Comparison of ENCODE assay signal across 19 mouse cellular contexts in genomic region chr9:104256085-104256484, GRCm38 (mm10).
"Had no signal": no experiment of that assay in that cellular context is flagged by ENCODE, and none has a peak within 500 bp of the region (broad histone marks: within the 10 kb centered on the region; RNA-seq: fewer than 3 reads in every experiment).

No protein-coding gene starts in this region.

- H3K36me3 ChIP-seq: midbrain, embryonic 10.5 days; midbrain, embryonic 12.5 days; neural tube, embryonic 15.5 days had no signal

- H3K27ac ChIP-seq: midbrain, embryonic 10.5 days; midbrain, embryonic 12.5 days; neural tube, embryonic 13.5 days; neural tube, embryonic 15.5 days had no signal

- H3K9me3 ChIP-seq: midbrain, embryonic 10.5 days; midbrain, embryonic 12.5 days; neural tube, embryonic 13.5 days; neural tube, embryonic 15.5 days had no signal

- ATAC-seq: midbrain, embryonic 16.5 days had no signal

- DNase-seq: lung, adult 18-20 months; lung, embryonic 14.5 days; lung, postnatal 10 days; lung, postnatal 4 days; midbrain, embryonic 14.5 days; retina, postnatal 1 day; right cerebral cortex, adult 18-20 months; right cerebral cortex, postnatal 25 days; right cerebral cortex, postnatal 4 days; spleen, adult 18-20 months; thymus, adult 18-20 months; thymus, postnatal 14 days; thymus, postnatal 36 days had no signal

- H3K27me3 ChIP-seq: midbrain, embryonic 12.5 days; neural tube, embryonic 13.5 days; neural tube, embryonic 15.5 days had no signal

- H3K4me2 ChIP-seq: lung, embryonic 14.5 days; midbrain, embryonic 12.5 days; neural tube, embryonic 13.5 days; neural tube, embryonic 15.5 days had no signal

- H3K9ac ChIP-seq: lung, embryonic 14.5 days; midbrain, embryonic 12.5 days; neural tube, embryonic 13.5 days; neural tube, embryonic 15.5 days had no signal

- H3K4me3 ChIP-seq: midbrain, embryonic 10.5 days; midbrain, embryonic 12.5 days; myocyte; neural tube, embryonic 13.5 days; neural tube, embryonic 15.5 days had no signal
